Mouse (Mus musculus) kidney, embryonic 14.5 days (tissue): ENCODE measurements around the gene Gm21750. TPM values are rescaled to one million over a fixed set of nuclear protein-coding genes. Genes with fewer than 3 reads are reported as not detected.

ENCODE experiments used
- ATAC-seq: fragments of 200-750 bp; cut with Nextera tagmentation; 2 replicates; pipeline ENCODE4 v1.8.0; 2017; ENCODE audit warnings: moderate number of reproducible peaks, mild to moderate bottlenecking, moderate TSS enrichment, moderate library complexity; ENCODE audit not compliant: low FRiP score, low TSS enrichment
- H3K27ac ChIP-seq: fragments of 300-500 bp; sonication (generic); 2 replicates; pipeline ENCODE4 v1.5.1; 2014; ENCODE audit warnings: low read depth, mild to moderate bottlenecking, low read length, moderate library complexity, mixed read lengths
- H3K27me3 ChIP-seq: fragments of 300-500 bp; sonication (generic); 2 replicates; pipeline ENCODE4 v1.6.1; 2014; ENCODE audit warnings: mild to moderate bottlenecking, low read length; ENCODE audit not compliant: control insufficient read depth, insufficient read depth
- H3K36me3 ChIP-seq: fragments of 300-500 bp; sonication (generic); 2 replicates; pipeline ENCODE4 v1.6.1; 2014; ENCODE audit warnings: low read length, mixed read lengths; ENCODE audit not compliant: control insufficient read depth, insufficient read depth
- H3K4me1 ChIP-seq: fragments of 300-500 bp; sonication (generic); 2 replicates; pipeline ENCODE4 v1.6.1; 2014; ENCODE audit warnings: low read length, mixed read lengths; ENCODE audit not compliant: control insufficient read depth, insufficient read depth
- H3K4me2 ChIP-seq: fragments of 300-500 bp; sonication (generic); replicated peaks from 2 replicates; pipeline ENCODE4 v1.6.1; 2014; ENCODE audit warnings: low read depth, mild to moderate bottlenecking, low read length
- H3K4me3 ChIP-seq: fragments of 300-500 bp; sonication (generic); 2 replicates; pipeline ENCODE4 v1.5.1; 2014; ENCODE audit warnings: mild to moderate bottlenecking, low read length
- H3K9ac ChIP-seq: fragments of 300-500 bp; sonication (generic); 2 replicates; pipeline ENCODE4 v1.6.1; 2014; ENCODE audit warnings: low read depth, mild to moderate bottlenecking, low read length, moderate library complexity
- H3K9me3 ChIP-seq: fragments of 300-500 bp; sonication (generic); 2 replicates; pipeline ENCODE4 v1.6.1; 2016; ENCODE audit warnings: low read length; ENCODE audit not compliant: control insufficient read depth
- WGBS: fragments of 180-500 bp; shearing (Covaris S2); extraction: QIAGEN DNeasy Blood & Tissue Kit; methylation state at CpG from one replicate; pipeline ENCODE4 v1.1.7; 2014; 5-methylcytosine and 5-hydroxymethylcytosine counted together
- polyA plus RNA-seq: library from polyadenylated mRNA; unstranded; fragments of >200 nt; fragmentation: Nextera tagmentation; extraction: Ambion mirVana; gene quantifications from 2 replicates; pipeline ENCODE4 v1.2.1, GENCODE M21; 2014

Gm21750 gene
- polyA plus RNA-seq, 1 experiment from 2014 or later = not detected

GRCm38 (mm10) chr14:73650179-73650578 is 10.8 kb upstream of the Gm21750 start:
- no peak overlapping the region for H3K9ac ChIP-seq
- no peaks in the 10 kb centered on the region for H3K9me3 ChIP-seq
- WGBS = 90% methylated on average over 4 of the region's 4 CpGs
- no peaks in the 10 kb centered on the region for H3K36me3 ChIP-seq
- no peak overlapping the region for H3K4me2 ChIP-seq
- no peaks in the 10 kb centered on the region for H3K4me1 ChIP-seq
- no peak overlapping the region for H3K4me3 ChIP-seq
- H3K27ac ChIP-seq = no peak overlapping the region
- ATAC-seq = no peak
- H3K27me3 ChIP-seq = no peaks in the 10 kb centered on the region

- Histone ChIP-seq H3K4me1 (no peaks in the 10 kb centered on the region), H3K27ac (no peak overlapping the region), H3K4me2 (no peak overlapping the region), H3K9me3 (no peaks in the 10 kb centered on the region), H3K4me3 (no peak overlapping the region), H3K36me3 (no peaks in the 10 kb centered on the region), H3K27me3 (no peaks in the 10 kb centered on the region), H3K9ac (no peak overlapping the region)
- no peak for ATAC-seq
- WGBS = 86% methylated on average over 2 of the region's 2 CpGs
These were observed 9.1 kb downstream of the Gm21750 start for GRCm38 (mm10) chr14:73670091-73670490.

GRCm38 (mm10) chr14:73687726-73688125 is 26.7 kb downstream of the Gm21750 start:
- H3K4me2 ChIP-seq = no peak overlapping the region
- ATAC-seq = no peak
- no peaks in the 10 kb centered on the region; the same call in 1 of the 2 replicates for H3K9me3 ChIP-seq
- 72% methylated on average over 4 of the region's 4 CpGs for WGBS
- H3K27ac ChIP-seq = no peak overlapping the region
- H3K4me1 ChIP-seq = no peaks in the 10 kb centered on the region
- no peaks in the 10 kb centered on the region for H3K36me3 ChIP-seq
- no peak overlapping the region for H3K4me3 ChIP-seq
- no peak overlapping the region for H3K9ac ChIP-seq
- no peaks in the 10 kb centered on the region for H3K27me3 ChIP-seq

DNA sequence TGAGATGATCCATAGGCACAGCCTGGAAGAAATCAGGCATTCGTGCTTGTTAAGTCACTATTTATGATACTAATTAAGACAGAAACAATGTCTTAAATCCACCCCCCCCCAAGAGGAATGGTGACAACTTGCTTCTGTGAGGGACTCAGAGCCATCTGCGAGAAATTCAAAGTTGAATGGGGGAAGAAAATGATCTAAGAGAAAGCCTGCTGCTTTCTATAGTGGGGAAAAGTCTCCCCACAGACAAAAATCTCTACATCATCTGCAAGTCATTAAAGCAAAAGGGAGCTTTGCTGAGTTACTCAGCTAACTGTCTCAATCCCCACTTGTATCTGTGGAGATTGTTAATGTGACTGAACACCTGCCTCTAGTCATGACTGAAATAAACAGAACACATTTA is 27.4 kb downstream of the Gm21750 start:
- Histone ChIP-seq H3K4me2 (no peak overlapping the region), H3K4me3 (no peak overlapping the region), H3K27ac (no peak overlapping the region), H3K9me3 (no peaks in the 10 kb centered on the region; the same call in 1 of the 2 replicates), H3K27me3 (no peaks in the 10 kb centered on the region), H3K36me3 (no peaks in the 10 kb centered on the region), H3K4me1 (no peaks in the 10 kb centered on the region), H3K9ac (no peak overlapping the region)
- WGBS = 84% methylated on average over 2 of the region's 2 CpGs
- no peak for ATAC-seq

DNA sequence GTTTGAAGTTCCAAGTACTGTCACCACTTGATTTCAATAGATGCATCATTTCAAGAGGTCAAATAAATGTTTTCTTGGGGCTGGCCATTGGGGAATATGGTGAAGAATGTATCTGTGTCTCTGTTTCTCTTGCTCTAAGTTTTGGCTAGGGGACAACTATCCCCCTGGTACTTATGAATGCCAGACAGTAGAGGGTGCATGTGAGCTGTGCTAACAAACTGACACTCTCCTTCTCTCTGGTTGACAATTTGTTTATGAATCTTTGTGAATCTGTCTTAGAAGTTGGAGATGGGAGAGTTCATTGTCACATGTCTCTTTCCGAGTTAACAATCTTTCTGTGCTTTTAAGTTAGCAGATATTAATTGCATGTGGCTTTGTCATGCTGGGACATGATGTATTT is 39.2 kb downstream of the Gm21750 start:
- Histone ChIP-seq H3K4me2 (no peak overlapping the region), H3K27ac (no peak overlapping the region), H3K9me3 (no peaks in the 10 kb centered on the region), H3K36me3 (no peaks in the 10 kb centered on the region), H3K9ac (no peak overlapping the region), H3K27me3 (no peaks in the 10 kb centered on the region), H3K4me1 (no peaks in the 10 kb centered on the region), H3K4me3 (no peak overlapping the region)
- WGBS = 54% methylated on average over 1 of the region's 1 CpGs
- ATAC-seq = no peak

- H3K9ac ChIP-seq = no peak overlapping the region
- no peak overlapping the region for H3K4me3 ChIP-seq
- no peaks in the 10 kb centered on the region for H3K27me3 ChIP-seq
- H3K4me1 ChIP-seq = no peaks in the 10 kb centered on the region
- no peaks in the 10 kb centered on the region for H3K36me3 ChIP-seq
- H3K27ac ChIP-seq = no peak overlapping the region
- no peaks in the 10 kb centered on the region; the same call in 1 of the 2 replicates for H3K9me3 ChIP-seq
- no peak overlapping the region for H3K4me2 ChIP-seq
- WGBS = 90% methylated on average over 9 of the region's 9 CpGs
- ATAC-seq = no peak
These were observed 48.5 kb downstream of the Gm21750 start for GRCm38 (mm10) chr14:73709412-73710110.

Other genes starting within 250 kb of the Gm21750 start
- gene Med4, start 151.2 kb upstream of the Gm21750 start, polyA plus RNA-seq = 90.6 and 102 TPM in 2 replicates
- gene Sucla2, start 135.9 kb upstream of the Gm21750 start, polyA plus RNA-seq = 113 and 128 TPM in 2 replicates
- 7.6 and 12.1 TPM in 2 replicates for gene Nudt15, start 113.0 kb upstream of the Gm21750 start, polyA plus RNA-seq